Mouse (Mus musculus) ovary, adult 18-20 months (tissue): ENCODE data around the gene Dram2.
"Not testable (repeated sequence)": the region's sequence is repeated elsewhere in the genome, so short reads cannot be mapped to it uniquely, and the experiment has no call there.

Source experiments
- DNase-seq: peaks from one replicate; pipeline ENCODE4 v3.0.0; 2022; ENCODE audit warnings: low spot score, mixed read lengths

The Dram2 gene

GRCm38 (mm10) chr3:106547171-106547923 is at the start of gene Dram2, which contains the start of gene Cept1:
Gene Dram2 (plus strand): TSS chr3:106547798.
Gene Cept1 (minus strand): TSS chr3:106547802.
- peak; percentile 87 for DNase-seq

- peak; percentile 25 for DNase-seq
Measured at GRCm38 (mm10) chr3:106500510-106500909, 47.1 kb upstream of the Dram2 start.

DNA sequence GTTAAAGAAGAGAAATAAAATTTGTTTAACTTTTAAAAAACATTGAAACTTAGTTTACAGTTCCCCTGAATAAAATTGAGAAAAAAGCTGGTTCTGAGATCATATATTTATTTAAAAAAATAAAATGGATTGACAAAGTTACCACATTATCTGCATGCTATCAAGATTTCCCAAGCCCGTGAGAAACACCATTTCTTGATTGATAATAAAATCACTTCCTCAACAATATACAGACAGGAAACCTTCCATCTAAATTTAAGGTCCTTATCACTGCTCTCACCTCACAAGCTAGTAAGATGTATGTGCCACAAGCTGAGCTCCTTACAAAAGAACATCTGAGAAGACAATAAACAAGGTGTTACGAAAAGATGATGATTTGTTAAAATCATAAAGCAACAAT is 44.7 kb upstream of the Dram2 start:
- DNase-seq: no peak

GRCm38 (mm10) chr3:106510669-106511068 is 36.9 kb upstream of the Dram2 start:
- DNase-seq: no peak

DNA sequence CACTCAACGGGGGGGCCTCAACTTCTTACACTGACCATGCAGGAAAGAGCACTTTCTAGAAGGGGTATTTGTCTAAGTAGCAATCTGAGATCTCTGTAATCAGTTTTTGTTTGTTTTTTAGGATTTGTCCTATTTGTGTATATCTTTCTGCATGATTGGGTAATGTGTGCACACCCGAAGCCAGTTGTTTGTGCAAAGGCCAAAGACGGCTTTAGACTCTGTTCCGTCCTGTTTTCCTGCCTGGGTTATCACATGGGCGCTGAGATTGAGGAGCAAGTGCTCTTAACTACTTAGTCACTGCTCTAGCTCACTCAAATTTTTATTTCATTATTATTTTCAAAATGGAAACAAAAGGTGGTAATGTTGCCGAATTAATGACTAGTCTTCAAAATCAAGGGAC is 32.6 kb upstream of the Dram2 start:
- no peak for DNase-seq

- DNase-seq: no peak
Measured at GRCm38 (mm10) chr3:106522730-106523129, 24.9 kb upstream of the Dram2 start.

GRCm38 (mm10) chr3:106526411-106526810 is 21.2 kb upstream of the Dram2 start:
- no peak for DNase-seq

GRCm38 (mm10) chr3:106528032-106528431 is 19.6 kb upstream of the Dram2 start:
- DNase-seq: no peak

GRCm38 (mm10) chr3:106533277-106533676 is 14.3 kb upstream of the Dram2 start:
- no peak for DNase-seq

GRCm38 (mm10) chr3:106544721-106545316 is 2.8 kb upstream of the Dram2 start:
- no peak for DNase-seq

- DNase-seq: no peak
Measured at GRCm38 (mm10) chr3:106547924-106548539, 434 bp downstream of the Dram2 start.

GRCm38 (mm10) chr3:106548971-106549370 is 1.4 kb downstream of the Dram2 start:
- DNase-seq: no peak

- no peak for DNase-seq
Measured at GRCm38 (mm10) chr3:106553411-106553810, 5.8 kb downstream of the Dram2 start.

GRCm38 (mm10) chr3:106555743-106556250 is 8.2 kb downstream of the Dram2 start:
- no peak for DNase-seq

- no peak for DNase-seq
Measured at GRCm38 (mm10) chr3:106558271-106558670, 10.7 kb downstream of the Dram2 start.

- no peak for DNase-seq
Measured at GRCm38 (mm10) chr3:106565876-106566275, 18.3 kb downstream of the Dram2 start.

DNA sequence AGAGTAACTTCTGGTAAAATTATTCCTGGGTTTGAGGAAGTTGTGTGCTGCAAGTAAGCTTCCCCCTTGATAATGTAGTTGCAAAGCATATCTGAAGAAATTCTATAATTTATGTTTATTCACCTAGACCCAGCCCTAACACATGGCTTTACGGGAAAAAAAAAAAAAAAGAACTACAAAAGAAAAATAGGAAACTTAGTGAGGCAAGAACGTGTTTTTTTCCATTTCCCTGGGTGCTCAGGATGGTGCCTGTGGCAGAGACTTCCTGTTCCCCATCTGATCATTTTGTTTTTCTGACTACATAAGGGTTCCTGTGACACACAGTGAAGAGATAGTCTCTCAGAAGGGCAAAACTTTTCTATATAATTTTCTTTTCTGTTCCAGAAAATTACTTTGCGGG is 25.6 kb downstream of the Dram2 start:
- no peak for DNase-seq

DNA sequence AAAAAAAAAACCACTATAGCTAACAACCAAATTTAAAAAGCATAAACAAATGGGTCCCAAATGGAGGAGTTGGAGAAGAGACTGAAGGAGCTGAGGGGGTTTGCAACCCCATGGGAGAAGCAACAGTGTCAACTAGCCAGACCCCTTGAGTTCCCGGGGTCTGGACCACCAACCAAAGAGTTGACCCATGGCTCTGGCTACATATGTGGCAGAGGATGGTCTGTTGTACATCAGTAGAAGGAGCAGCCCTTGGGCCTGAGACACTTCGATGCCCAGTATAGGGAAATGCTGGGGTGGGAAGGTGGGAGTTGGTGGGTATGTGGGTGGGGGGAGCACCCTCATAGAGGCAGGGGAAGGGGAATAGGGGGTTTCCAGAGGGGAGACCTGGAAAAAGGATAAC is 31.7 kb downstream of the Dram2 start:
- no peak for DNase-seq

DNA sequence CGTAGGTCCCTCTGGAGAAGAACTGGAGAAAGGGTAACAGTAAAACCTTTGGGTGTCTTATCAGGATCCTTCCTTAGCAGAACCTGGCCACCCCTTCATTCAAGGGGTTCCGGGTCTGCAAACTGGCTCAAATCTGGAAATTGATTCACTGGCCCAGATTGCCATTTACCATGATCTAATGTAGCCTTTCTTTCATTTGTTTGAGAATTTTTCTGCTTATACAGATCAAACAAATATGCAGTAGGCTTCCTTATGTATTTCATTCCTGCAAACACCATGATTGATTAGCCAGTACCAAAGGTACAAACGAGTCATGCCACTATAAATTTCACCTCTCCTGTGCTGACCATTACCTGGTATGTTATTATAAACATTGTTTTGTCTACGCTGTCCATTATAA is 46.0 kb downstream of the Dram2 start:
- not testable (repeated sequence) for DNase-seq

DNA sequence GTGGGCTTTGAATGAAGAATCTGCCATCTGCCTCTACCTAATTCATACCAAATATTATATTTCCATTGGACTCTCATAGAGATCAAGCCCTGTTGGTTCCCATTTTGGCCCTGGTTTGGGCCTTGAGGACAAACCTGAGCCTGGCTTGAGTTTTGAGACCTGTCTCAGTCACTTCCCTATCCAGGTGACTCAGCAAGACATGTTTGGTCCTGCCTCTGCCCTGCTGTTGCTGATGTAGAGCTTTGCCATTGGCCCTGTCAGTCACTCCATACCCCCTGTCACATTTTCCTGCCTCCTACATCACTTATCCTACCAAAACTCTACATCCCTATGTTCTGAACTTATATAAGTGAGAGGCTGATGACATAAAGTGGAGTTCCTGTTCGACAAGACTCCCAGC is 70.5 kb downstream of the Dram2 start:
- DNase-seq: no peak
